Mouse (Mus musculus) ES-E14 (cell line): Measurements from ENCODE around the gene Cmip.

Experiments used
- CHD2 ChIP-seq: IDR thresholded peaks from 2 replicates; pipeline ENCODE4 v1.6.1; 2014; ENCODE audit warnings: mild to moderate bottlenecking, low read depth, low read length, inconsistent platforms
- ZNF384 ChIP-seq: IDR thresholded peaks from 2 replicates; pipeline ENCODE4 v1.6.1; 2012; ENCODE audit warnings: low read depth, low read length, inconsistent platforms

DNA sequence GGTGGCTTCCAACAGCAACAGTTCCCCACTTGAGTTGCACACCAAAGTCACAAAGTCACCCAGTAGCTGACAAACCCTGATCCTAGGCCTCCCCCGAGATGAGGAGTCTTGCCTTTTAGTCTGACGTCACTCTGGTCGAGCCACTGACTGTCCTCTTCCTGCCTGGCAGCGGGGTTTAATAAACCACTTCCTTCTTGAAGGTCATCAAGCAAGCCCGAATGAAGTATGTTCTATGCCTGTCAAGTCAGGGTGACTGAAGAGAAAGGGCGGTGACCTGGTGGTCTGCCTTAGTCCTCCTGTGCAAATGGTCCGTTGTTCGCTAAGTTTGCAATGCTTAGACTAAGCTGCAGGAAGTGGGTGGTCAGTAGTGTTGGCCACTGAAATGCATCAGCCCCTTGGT lies 31.1 kb downstream of the Cmip start:
- no peak for TF ChIP-seq CHD2
- TF ChIP-seq ZNF384: no peak
